Mouse (Mus musculus) heart, postnatal 10 days (tissue): ENCODE measurements around the gene Tgfbr3l. TPM values are rescaled to one million over a fixed set of nuclear protein-coding genes. Genes with fewer than 3 reads are reported as not detected.
"Not testable (repeated sequence)": the region's sequence is repeated elsewhere in the genome, so short reads cannot be mapped to it uniquely, and the experiment has no call there.

Experiments used
- DNase-seq, 2 experiments: peaks; one replicate each; pipeline ENCODE4 v3.0.0; 2021
- intact Hi-C: fragments of 180-260 bp; cut with DNase I; formaldehyde crosslinking; loops from one replicate; pipeline ENCODE4 v1.15.1; 2025
- total RNA-seq, 2 experiments: library from RNA; stranded (reverse); gene quantifications; 2 replicates each; pipeline ENCODE4 v1.2.3; 2021

Gene Tgfbr3l
- total RNA-seq, 2 experiments from 2014 or later, result 4.5 to 6.7 TPM

GRCm38 (mm10) chr8:4230612-4231351 lies 17.2 kb upstream of the Tgfbr3l start:
- intact Hi-C loops, result no loop called here
- peak in 1 of 2 experiments; percentile 10 for DNase-seq

GRCm38 (mm10) chr8:4237814-4238433 lies 10.1 kb upstream of the Tgfbr3l start:
- no peak for DNase-seq
- intact Hi-C loops, result loop anchor here (2.0 kb wide), 1 partner anchor 15 kb away; the partner anchor contains the start of gene Snapc2

DNA sequence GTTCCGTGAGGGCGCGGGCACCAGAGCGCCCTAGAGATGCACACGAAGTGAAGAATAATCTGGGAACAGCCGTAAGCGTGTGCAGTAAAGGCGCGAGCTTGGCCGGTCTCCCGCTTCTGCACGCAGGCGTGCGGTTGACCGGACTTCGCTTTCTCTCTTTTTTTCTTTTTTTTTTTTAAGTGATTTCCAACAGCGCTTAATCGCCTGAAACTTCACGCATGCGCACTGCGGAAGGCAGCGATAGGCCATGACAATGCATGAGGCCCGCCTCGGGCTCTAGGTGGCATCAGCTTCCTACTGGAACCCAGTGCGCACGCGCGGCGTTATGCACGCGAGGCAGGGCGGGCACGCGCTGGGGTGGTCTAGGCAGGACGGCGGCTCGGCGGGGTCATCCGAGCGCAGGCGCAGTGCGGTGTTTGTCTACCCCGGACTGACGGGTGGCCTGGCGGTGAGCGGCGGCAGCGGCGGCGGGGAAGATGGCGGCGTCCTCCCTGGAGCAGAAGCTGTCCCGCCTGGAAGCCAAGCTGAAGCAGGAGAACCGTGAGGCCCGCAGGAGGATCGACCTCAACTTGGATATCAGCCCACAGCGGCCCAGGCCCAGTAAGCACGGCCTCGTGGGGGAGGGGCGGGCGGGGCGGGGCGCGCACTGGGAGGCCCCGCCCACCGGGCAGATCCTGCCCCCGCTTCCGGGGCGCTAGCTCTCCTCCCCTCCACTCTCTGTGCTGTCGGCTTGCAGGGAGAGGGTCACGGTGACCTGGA lies 9.4 kb upstream of the Tgfbr3l start, which contains the start of the genes Map2k7 and Gm49320:
Gene Map2k7, plus strand, starts transcription at position 307 of the 759 bp plus-strand sequence.
Gene Gm49320, plus strand, starts transcription at position 432 of the 759 bp plus-strand sequence.
- DNase-seq, result peak; percentile 100
- intact Hi-C loops, result loop anchor here (2.0 kb wide), 1 partner anchor 14 kb away; the partner anchor contains the start of gene Snapc2

GRCm38 (mm10) chr8:4239193-4239890 lies 8.7 kb upstream of the Tgfbr3l start:
- no peak for DNase-seq
- intact Hi-C loops, result loop anchor here (2.0 kb wide), 1 partner anchor 13 kb away; the partner anchor contains the start of gene Snapc2

DNA sequence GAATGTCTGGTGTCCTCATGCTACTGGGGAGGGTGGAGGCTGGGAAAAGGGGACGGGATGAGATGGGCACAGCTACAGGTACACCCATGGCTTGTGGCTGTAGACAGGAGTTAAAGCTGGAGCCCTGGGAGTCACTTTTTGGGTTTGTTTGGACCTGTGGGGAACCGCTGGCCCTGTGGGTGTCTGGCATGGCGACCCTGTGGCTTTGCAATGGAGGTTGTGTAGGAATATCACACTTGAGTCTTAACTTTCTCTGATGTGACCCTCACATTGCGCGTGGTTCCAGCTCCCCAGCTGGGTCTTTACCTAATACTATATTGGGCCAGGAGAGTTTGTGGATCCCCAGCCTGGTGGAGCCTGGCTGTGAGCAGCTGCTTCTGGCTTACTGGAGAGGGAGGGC lies 3.0 kb upstream of the Tgfbr3l start:
- intact Hi-C loops, result no loop called here
- DNase-seq, result no peak

- intact Hi-C loops, result no loop called here
- no peak for DNase-seq
Observed at GRCm38 (mm10) chr8:4245737-4246136, 2.3 kb upstream of the Tgfbr3l start.

DNA sequence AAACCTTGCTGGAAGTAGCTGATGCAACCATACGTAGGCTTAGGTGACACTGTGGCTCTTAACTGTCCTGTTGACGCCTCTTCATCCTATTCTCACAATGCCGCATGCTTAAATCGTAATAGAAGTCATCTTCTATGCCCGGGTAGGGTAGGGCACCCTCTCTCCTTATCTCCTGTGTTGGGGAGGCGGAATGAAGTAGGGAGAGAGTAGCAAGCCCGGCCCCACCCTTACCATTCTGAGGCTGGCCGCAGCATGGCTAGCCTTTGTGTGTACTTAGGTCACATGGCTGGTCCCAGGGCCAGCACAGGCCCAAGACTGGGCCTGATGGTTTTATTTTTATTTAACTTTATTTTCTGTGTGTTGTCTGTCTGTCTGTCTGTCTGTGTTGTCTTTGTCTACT lies 773 bp upstream of the Tgfbr3l start:
- DNase-seq, result no peak
- intact Hi-C loops, result no loop called here

- peak; percentile 63 for DNase-seq
- intact Hi-C loops, result no loop called here
Observed at GRCm38 (mm10) chr8:4249213-4249612, 1.2 kb downstream of the Tgfbr3l start.

DNA sequence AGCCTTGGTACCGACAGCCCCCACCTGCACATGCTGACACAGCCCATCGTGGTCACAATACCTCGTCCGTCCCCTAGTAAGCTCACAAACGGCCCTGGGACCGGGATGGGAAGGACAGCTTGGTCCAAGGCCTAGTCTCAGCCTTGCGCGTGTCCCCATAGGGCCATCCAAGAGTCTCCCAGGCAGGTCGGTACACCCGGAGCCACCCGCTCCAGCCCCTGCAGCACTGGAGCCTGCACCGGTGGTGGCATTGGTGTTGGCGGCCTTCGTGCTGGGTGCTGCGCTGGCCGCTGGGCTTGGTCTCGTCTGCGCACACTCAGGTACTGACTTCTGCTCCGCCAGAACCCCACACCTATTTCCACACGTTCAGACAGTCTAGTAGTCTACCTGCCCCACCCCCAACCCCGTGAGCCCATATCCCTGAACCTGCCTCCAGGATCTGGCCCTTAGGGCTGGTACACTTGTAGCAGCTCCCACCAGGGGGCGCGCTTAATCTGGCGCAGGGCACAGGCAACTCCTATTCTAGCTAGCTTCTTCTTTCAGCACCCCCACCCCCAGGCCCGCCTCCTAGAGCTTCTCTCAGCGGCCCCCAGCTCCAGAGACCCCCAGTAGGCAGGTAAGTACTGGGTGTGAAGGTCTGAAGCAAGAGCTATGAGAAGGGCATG lies 2.4 kb downstream of the Tgfbr3l start:
- intact Hi-C loops, result loop anchor here (5.0 to 10.0 kb wide), 4 partner anchors 122 to 626 kb away; partner anchors contain the start of genes Pcp2, Pet100 and Xab2
- DNase-seq, result peak; percentile 84 to 92

GRCm38 (mm10) chr8:4252116-4252760 lies 4.2 kb downstream of the Tgfbr3l start:
- no peak for DNase-seq
- intact Hi-C loops, result loop anchor here (2.0 to 10.0 kb wide), 6 partner anchors 13 to 627 kb away; partner anchors contain the start of genes Gm49320, Map2k7, Pcp2 and Pet100

DNA sequence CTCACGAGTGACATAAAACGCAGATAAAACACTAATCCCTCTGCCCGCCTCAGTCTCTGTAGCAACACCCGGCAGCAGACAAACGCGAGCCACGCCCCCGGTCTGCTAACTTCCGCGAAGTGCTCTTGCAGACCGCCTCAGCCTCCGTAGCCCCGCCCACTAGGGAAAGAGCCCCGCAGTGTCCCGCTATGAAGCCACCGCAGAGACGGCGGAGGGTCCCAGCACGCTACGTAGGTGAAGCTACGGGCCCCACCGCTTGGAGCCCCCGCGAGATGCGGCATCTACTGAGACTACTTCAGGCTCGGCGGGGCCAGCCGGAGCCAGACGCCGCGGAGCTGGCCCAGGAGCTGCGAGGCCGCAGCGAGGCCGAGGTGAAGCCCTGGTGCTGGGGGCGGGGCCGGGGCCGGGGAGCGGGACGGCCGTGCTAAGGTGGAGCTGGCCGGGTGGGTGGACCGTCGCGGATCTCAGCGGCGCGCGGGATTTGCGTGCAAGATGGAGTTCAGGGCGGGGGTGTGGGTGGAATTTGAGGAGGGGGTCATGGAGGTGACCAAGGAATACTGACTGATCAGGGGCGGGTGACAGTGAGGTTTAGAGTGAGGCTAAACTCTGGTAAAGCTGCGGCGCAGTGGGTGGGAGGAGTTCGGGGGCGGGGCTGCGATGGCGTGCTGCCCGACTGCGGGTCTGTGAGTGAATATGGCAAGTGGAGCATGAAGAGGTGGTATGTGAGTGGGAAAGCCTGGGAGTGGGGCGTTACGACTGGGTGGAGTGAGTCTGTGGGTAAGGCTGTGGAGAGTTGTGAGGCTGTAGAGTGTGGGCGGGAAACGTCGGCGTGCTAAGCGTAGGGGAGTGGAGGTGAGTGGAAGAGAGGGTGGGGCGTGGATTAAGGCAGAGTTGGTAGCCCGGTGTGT lies 5.2 kb downstream of the Tgfbr3l start, which contains the start of gene Snapc2:
Gene Snapc2, plus strand, starts transcription at position 147 of the 908 bp plus-strand sequence.
- intact Hi-C loops, result loop anchor here (2.0 to 10.0 kb wide), 6 partner anchors 14 to 628 kb away; partner anchors contain the start of genes Gm49320, Map2k7, Pcp2 and Pet100
- peak; percentile 97 to 98 for DNase-seq

DNA sequence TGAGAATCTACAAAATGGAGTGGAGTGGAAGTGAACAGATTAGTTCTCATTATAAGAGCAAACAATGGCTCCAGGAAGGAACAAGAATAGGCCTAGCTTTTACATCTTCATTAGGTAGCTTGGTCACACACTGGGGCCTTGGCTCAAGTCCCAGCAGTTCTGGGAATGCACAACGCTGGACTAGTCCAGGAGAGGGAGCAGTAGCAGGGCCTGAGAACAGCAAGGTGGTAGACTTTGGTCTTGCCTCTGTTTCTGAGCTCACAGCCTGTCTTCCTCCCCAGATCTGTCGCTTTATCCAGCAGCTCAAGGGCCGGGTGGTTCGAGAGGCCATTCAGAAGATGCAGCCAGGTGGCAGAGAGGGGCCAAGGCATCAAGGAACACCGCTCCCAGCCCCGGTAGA lies 6.0 kb downstream of the Tgfbr3l start:
- DNase-seq, result peak; percentile 71 to 77
- intact Hi-C loops, result loop anchor here (5.0 to 10.0 kb wide), 4 partner anchors 118 to 629 kb away; partner anchors contain the start of genes Pcp2, Pet100 and Xab2

DNA sequence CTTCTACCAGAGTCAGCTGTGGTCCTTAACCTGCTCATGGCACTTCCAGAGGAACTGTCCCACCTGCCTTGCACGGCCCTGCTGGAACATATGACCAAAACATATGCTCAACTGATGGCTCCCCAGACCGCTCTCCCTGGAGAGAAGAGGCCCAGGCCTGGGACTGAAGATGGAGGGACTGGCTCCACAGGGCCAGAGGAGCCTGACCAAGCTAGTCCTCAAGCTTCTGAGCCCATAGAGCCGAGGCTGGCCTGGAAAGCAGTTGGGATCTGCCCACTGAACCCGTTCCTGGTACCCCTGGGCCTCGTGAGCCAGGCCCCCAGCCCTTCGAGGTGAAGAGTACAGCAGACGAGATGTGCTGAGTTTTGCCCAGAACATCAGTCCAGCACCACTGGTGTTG lies 7.5 kb downstream of the Tgfbr3l start:
- intact Hi-C loops, result loop anchor here (10.0 kb wide), 1 partner anchor 631 kb away; the partner anchor contains the start of genes Pcp2, Pet100 and Xab2
- not testable (repeated sequence) for DNase-seq

GRCm38 (mm10) chr8:4256911-4257310 lies 8.9 kb downstream of the Tgfbr3l start:
- DNase-seq, result no peak
- intact Hi-C loops, result loop anchor here (10.0 kb wide), 1 partner anchor 632 kb away; the partner anchor contains the start of genes Pcp2, Pet100 and Xab2

GRCm38 (mm10) chr8:4257350-4257749 lies 9.3 kb downstream of the Tgfbr3l start:
- DNase-seq, result no peak
- intact Hi-C loops, result loop anchor here (10.0 kb wide), 1 partner anchor 633 kb away; the partner anchor contains the start of genes Pcp2, Pet100 and Xab2

- intact Hi-C loops, result loop anchor here (2.0 to 10.0 kb wide), 2 partner anchors 117 to 633 kb away; partner anchors contain the start of genes Pcp2, Pet100 and Xab2
- DNase-seq, result peak; percentile 71 to 86
Observed at GRCm38 (mm10) chr8:4258233-4258632, 10.2 kb downstream of the Tgfbr3l start.

- intact Hi-C loops, result loop anchor here (2.0 to 10.0 kb wide), 2 partner anchors 118 to 634 kb away; partner anchors contain the start of genes Pcp2, Pet100 and Xab2
- no peak for DNase-seq
Observed at GRCm38 (mm10) chr8:4258678-4259077, 10.7 kb downstream of the Tgfbr3l start.
